Mouse (Mus musculus): ENCODE measurements around the gene Ice2.

- TF ChIP-seq CTCF (IDR thresholded peaks at IDR 0.05; ENCODE audit: borderline replicate concordance, insufficient read depth, low read depth, low read length): no peak
- no peak for TF ChIP-seq POLR2A (IDR thresholded peaks at IDR 0.05; ENCODE audit: borderline replicate concordance, insufficient read depth, low read length)
These were observed 79.6 kb downstream of the Ice2 start for GRCm38 (mm10) chr9:69477195-69477823.
